Mouse (Mus musculus): ENCODE results near the gene Gipc3. TPM values are rescaled to one million over a fixed set of nuclear protein-coding genes. Genes with fewer than 3 reads are reported as not detected.

Gipc3 gene
- polyA plus RNA-seq, 1 experiment, result not detected

DNA sequence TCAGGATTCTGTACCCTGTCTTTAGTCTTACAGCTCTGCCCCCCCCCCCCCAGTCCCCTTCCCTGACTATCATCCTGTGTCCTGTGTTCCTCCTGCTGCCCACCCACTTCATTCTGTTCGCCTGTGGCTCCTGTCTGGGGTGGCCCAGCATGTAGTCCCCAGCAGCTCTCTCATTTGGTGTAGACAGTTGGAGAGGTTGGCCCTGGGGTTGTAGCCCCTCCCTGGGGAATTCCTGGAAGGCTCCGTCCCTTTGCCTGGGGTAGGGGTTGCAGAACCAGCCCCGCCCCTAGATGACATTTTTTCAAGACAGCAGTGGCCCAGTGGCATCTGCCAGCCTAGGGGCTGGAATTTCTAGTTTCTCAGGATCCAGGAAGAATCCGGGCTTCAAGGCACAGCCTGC lies 15.1 kb upstream of the Gipc3 start:
- TF ChIP-seq CTCF (IDR thresholded peaks at IDR 0.05; ENCODE audit: control insufficient read depth, insufficient read depth, low read length) (no peak), POLR2A (IDR thresholded peaks at IDR 0.05; ENCODE audit: borderline replicate concordance, control insufficient read depth, low read depth, low read length) (no peak)
- 12% methylated on average over 4 of the region's 4 CpGs for WGBS
- Histone ChIP-seq H3K4me3 (replicated peaks; ENCODE audit: control insufficient read depth, low read depth, low read length) (peak overlapping the region; percentile 86), H3K27ac (ENCODE audit: control insufficient read depth, insufficient read depth, low read depth, low read length, poor library complexity) (peak overlapping the region; percentile 86; the same call in 1 of the 2 replicates), H3K4me1 (ENCODE audit: control insufficient read depth, insufficient read depth, low read length) (peaks cover 12% of the 10 kb centered on the region)

DNA sequence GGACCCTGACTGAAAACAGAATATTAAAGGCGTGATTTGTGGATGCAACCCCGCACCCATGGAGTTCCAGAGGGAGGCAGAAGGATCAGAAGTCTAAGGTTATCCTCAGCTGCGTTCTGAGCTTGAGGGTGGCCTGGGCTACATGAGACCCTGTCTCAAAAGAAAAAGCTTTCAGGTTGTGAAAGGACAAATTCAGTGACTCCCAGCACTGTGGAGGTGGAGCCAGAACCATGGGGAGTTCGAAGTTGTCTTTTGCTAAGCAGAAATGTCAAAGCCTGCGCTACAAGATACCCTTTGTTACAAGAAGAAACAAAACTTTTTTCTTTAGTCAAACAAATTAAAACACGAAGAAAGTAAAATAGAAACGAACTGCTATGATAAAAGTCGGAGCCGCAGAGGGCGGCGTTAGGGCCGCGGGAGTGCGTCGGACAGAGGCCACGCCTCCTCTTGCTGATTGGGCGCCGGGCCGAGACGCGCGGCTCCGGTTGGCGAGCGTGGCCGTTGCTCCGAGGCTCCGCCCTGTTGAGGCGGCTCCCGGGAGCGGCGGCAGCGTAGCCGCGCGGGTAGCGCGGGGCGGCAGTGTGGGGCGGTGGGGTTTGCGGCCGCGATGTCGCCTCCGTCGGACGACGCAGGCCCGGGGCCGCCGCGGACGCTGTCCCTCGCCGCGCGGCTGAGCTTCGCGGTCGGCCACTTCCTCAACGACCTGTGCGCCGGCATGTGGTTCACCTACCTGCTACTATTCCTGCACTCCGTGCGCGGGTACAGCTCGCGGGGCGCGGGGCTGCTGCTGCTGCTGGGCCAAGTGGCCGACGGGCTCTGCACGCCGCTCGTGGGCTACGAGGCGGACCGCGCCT lies 14.2 kb upstream of the Gipc3 start, which contains the start of gene Mfsd12:
Mfsd12 (plus strand) TSS at position 501 of the 854 bp plus-strand sequence.
- H3K4me1 ChIP-seq (ENCODE audit: control insufficient read depth, insufficient read depth, low read length), result peaks cover 8% of the 10 kb centered on the region

DNA sequence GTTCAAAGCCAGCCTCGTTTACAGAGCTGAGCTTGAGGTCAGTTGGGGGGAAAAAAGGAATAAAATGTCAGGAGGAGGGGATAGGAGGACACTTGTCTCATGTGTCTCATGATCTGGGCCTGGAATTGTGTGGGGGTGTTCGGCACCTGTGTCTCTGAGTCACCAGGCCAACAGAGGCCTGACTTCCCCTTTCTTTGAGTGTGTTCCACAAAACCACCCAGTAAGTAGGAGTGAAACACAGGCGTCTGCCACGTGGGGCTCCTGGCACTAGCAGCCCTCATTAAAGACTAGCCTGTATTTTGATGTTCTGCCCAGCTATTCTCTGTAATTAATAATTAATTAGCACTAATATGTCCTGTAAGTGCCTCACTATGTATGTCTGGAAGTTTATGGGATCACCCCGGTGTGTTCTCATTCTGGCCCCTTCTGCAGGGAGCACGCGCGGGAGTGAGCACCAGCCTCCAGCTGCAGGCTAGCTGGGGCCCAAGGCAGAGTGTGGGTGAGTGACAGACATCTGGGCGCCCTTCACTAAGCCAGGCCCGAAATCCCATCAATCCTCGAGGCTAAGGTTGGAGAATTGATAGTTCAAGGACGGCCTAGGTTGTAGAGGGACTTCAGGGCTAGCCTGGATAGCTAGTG lies 13.4 kb upstream of the Gipc3 start:
- peak overlapping the region; percentile 86 for H3K27ac ChIP-seq (ENCODE audit: control insufficient read depth, insufficient read depth, low read depth, low read length, poor library complexity)
- peaks cover 5% of the 10 kb centered on the region; the same call in 1 of the 2 replicates for H3K4me1 ChIP-seq (ENCODE audit: control insufficient read depth, insufficient read depth, low read length)
- TF ChIP-seq CTCF (IDR thresholded peaks at IDR 0.05; ENCODE audit: control insufficient read depth, insufficient read depth, low read length), result no peak
- TF ChIP-seq POLR2A (IDR thresholded peaks at IDR 0.05; ENCODE audit: borderline replicate concordance, control insufficient read depth, low read depth, low read length), result peak; percentile 12; the same call in 1 of the 2 replicates
- peak overlapping the region; percentile 62 for H3K4me3 ChIP-seq (replicated peaks; ENCODE audit: control insufficient read depth, low read depth, low read length)
- 6% methylated on average over 12 of the region's 12 CpGs for WGBS

More for the DNA sequence above, 14.2 kb upstream of the Gipc3 start, which contains the start of gene Mfsd12:
- Histone ChIP-seq H3K4me3 (replicated peaks; ENCODE audit: control insufficient read depth, low read depth, low read length) (peak within 1 kb of the TSS; percentile 86), H3K27ac (ENCODE audit: control insufficient read depth, insufficient read depth, low read depth, low read length, poor library complexity) (peak within 1 kb of the TSS; percentile 86)
- TF ChIP-seq POLR2A (IDR thresholded peaks at IDR 0.05; ENCODE audit: borderline replicate concordance, control insufficient read depth, low read depth, low read length) (peak; percentile 91; the same call in 1 of the 2 replicates), CTCF (IDR thresholded peaks at IDR 0.05; ENCODE audit: control insufficient read depth, insufficient read depth, low read length) (0 out of 2 replicates have a peak, but pooled peaks have one; percentile 9)
- 1% methylated on average over 79 of the region's 79 CpGs for WGBS

GRCm38 (mm10) chr10:81355533-81355932 lies 12.5 kb upstream of the Gipc3 start:
- Histone ChIP-seq H3K27ac (ENCODE audit: control insufficient read depth, insufficient read depth, low read depth, low read length, poor library complexity) (no peak overlapping the region), H3K4me3 (replicated peaks; ENCODE audit: control insufficient read depth, low read depth, low read length) (no peak overlapping the region), H3K4me1 (ENCODE audit: control insufficient read depth, insufficient read depth, low read length) (peaks cover 5% of the 10 kb centered on the region; the same call in 1 of the 2 replicates)
- TF ChIP-seq POLR2A (IDR thresholded peaks at IDR 0.05; ENCODE audit: borderline replicate concordance, control insufficient read depth, low read depth, low read length) (no peak), CTCF (IDR thresholded peaks at IDR 0.05; ENCODE audit: control insufficient read depth, insufficient read depth, low read length) (no peak)
- 47% methylated on average over 4 of the region's 4 CpGs for WGBS

- WGBS, result 65% methylated on average over 9 of the region's 9 CpGs
- TF ChIP-seq CTCF (IDR thresholded peaks at IDR 0.05; ENCODE audit: control insufficient read depth, insufficient read depth, low read length), result no peak
- no peak for TF ChIP-seq POLR2A (IDR thresholded peaks at IDR 0.05; ENCODE audit: borderline replicate concordance, control insufficient read depth, low read depth, low read length)
- Histone ChIP-seq H3K4me3 (replicated peaks; ENCODE audit: control insufficient read depth, low read depth, low read length) (no peak overlapping the region), H3K27ac (ENCODE audit: control insufficient read depth, insufficient read depth, low read depth, low read length, poor library complexity) (no peak overlapping the region), H3K4me1 (ENCODE audit: control insufficient read depth, insufficient read depth, low read length) (peaks cover 5% of the 10 kb centered on the region; the same call in 1 of the 2 replicates)
Measured at GRCm38 (mm10) chr10:81354738-81355477, 11.8 kb upstream of the Gipc3 start.

DNA sequence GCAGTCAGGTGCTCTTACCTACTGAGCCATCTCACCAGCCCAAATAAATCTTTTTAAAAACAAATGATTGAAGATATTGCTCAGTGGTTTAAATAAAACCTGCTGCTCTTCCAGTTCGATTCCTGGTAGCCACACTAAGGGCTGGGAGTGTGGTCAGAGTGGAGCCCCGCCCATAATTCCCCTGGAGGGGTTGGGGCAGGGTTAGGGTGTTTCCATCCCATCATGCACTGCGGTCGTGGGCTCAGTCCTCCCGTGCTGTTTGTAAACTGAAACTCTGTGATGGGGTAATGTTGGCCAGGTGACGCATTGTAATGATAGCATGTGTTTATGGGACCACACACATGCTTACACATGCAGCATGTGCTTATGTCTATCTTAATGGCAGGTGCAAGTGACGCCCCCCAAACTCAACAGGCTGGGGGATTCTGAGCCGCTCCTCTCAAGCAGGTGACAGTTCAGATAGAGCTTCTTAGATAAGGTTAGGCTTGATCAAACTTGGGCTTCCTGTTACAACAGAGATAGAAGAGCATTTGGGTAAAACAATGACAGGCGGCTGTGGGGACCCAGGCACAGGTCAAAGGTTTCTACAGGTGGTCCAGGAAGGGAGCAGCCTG lies 8.7 kb upstream of the Gipc3 start:
- H3K4me3 ChIP-seq (replicated peaks; ENCODE audit: control insufficient read depth, low read depth, low read length), result peak overlapping the region; percentile 18
- H3K4me1 ChIP-seq (ENCODE audit: control insufficient read depth, insufficient read depth, low read length), result peaks cover 6% of the 10 kb centered on the region; the same call in 1 of the 2 replicates
- peak overlapping the region; percentile 54 for H3K27ac ChIP-seq (ENCODE audit: control insufficient read depth, insufficient read depth, low read depth, low read length, poor library complexity)
- no peak for TF ChIP-seq CTCF (IDR thresholded peaks at IDR 0.05; ENCODE audit: control insufficient read depth, insufficient read depth, low read length)
- TF ChIP-seq POLR2A (IDR thresholded peaks at IDR 0.05; ENCODE audit: borderline replicate concordance, control insufficient read depth, low read depth, low read length), result no peak
- WGBS, result 21% methylated on average over 9 of the region's 9 CpGs

DNA sequence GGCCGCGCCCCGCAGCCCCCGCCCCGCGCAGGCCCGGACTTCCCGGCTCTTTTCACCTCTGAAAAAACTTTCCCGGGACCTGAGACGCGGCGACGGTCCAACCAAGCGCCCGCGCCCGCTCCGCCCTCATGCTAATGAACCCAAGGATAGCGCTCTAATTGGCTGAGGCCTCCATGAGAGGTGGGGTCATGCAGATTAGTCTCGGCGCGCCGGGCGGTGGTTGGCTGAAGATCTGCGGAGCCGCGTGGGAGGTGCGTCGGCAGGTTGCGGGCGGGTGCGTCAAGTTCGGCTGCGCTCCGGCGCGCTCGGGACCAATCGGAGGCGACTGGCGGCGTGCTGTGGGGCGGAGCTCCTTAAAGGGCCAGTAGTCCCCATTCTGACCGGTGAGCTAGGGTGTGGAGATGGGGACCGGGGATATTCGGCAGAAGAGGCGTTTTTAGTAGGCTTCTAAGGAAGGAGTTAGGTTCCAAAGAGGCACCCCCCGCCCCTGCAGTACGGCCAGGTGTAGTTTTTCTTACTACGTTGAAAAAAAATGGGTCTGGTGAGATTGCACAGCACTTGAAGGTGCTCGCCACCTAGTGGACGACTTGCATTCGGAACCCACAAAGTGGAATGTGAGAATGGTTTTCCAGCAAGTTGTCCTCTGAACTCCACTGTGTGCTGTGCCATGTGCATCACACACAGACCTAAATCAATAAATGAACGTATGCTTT lies 7.4 kb upstream of the Gipc3 start, which contains the start of gene Hmg20b:
Hmg20b (minus strand) TSS at position 130 of the 713 bp plus-strand sequence.
- WGBS, result under 1% methylated on average over 54 of the region's 54 CpGs
- H3K4me1 ChIP-seq (ENCODE audit: control insufficient read depth, insufficient read depth, low read length), result peaks cover 4% of the 10 kb centered on the region; the same call in 1 of the 2 replicates

More for the DNA sequence above, 7.4 kb upstream of the Gipc3 start, which contains the start of gene Hmg20b:
- Histone ChIP-seq H3K4me3 (replicated peaks; ENCODE audit: control insufficient read depth, low read depth, low read length) (peak within 1 kb of the TSS; percentile 84), H3K27ac (ENCODE audit: control insufficient read depth, insufficient read depth, low read depth, low read length, poor library complexity) (peak within 1 kb of the TSS; percentile 79)
- TF ChIP-seq POLR2A (IDR thresholded peaks at IDR 0.05; ENCODE audit: borderline replicate concordance, control insufficient read depth, low read depth, low read length), result no peak
- TF ChIP-seq CTCF (IDR thresholded peaks at IDR 0.05; ENCODE audit: control insufficient read depth, insufficient read depth, low read length), result peak; percentile 82
